Mouse (Mus musculus) cerebellum, adult 9-11 months (tissue): ENCODE data around the gene Gabbr1.
A peak's percentile ranks its signal among the peaks of the same experiment; 100 is the strongest.

ENCODE experiments used
- DNase-seq: peaks from one replicate; pipeline ENCODE4 v3.0.0; 2022

The Gabbr1 gene

DNA sequence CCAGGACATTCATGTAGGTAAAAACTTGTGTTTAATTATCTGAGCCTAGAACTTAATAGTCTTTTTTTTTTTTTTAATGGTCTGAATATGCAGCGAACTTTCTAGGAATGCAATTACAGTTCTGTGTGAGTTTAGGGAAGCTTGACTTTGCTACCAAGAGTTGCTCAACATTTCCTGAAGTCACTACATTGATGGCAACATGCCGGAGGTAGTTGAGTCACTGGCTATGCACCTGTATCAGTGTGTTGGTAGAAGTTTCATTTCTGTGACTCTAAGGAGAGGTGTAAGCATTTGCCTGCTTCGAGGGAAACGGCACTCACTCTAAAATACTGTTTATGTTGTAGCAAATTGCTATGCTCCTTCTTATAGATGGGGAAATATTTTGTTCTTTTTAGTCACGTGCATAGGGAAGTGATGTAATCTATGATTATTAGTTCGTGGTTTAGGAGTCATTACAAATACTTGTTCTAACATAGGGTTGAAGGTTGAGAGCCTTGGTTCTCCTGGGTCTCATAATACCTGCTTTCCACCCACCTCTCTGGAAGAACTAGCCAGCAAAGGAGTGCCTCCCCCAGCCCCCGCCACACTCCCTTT, 1.0 kb upstream of the Gabbr1 start:
- DNase-seq = no peak

DNA sequence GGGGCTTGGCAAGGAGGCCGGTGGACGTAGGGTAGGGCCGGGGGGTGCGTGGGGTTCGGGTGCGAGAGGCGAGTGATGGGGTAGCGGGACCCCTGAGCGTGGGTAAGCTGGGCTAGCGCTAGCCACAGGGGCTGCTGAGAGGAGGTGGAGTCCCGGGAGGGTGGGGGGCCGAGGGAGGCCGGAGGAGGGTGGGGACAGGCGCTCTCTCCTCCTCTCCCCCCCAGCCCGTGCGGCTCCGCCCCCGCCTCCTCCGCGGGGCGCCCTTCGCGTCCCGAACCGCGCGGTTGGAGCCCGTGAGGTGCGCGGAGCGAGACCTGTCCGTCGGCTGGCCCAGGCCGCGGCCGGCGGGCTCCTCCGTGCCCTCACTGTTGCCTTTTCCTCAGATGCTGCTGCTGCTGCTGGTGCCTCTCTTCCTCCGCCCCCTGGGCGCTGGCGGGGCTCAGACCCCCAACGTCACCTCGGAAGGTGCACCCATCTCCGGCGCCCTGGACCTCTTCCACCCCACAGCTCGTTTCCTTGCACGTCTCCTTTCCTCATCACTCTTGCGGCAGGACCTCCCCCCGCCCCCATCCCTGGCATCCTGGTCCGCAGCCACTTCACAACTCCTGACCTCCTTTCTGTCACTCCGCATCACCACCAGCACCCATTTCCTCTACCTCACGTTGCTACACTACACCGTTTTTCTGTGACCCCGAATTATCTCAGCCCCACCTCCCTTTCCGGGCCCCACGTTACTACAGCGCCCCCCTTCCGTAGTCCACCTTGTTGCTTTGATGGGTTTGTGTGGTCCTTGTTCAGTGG, 746 bp downstream of the Gabbr1 start:
- DNase-seq = peak; percentile 87

DNA sequence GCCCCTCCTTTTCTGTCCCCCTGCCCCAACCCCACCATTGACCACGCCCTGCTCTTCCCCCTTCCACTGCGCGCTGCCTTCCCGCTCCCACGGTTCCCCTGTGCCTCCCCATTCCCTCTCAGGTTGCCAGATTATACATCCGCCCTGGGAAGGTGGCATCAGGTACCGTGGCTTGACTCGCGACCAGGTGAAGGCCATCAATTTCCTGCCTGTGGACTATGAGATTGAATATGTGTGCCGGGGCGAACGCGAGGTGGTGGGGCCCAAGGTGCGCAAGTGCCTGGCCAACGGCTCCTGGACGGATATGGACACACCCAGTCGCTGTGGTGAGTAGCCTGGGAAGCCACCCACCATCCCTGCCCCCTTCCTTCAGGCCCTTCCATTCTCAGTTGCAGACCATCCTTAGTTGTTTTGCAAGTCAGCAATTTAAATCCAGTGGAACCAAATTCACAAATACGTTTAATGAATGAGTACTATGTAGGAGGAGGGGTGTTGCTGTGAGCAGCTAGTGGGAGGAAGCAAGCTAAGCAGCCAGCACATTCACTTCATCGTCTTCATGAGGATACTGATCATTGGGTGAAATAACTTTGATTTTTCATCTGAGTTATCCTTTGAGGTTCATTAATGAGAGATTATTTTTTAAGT, 1.7 kb downstream of the Gabbr1 start:
- DNase-seq = peak; percentile 72

DNA sequence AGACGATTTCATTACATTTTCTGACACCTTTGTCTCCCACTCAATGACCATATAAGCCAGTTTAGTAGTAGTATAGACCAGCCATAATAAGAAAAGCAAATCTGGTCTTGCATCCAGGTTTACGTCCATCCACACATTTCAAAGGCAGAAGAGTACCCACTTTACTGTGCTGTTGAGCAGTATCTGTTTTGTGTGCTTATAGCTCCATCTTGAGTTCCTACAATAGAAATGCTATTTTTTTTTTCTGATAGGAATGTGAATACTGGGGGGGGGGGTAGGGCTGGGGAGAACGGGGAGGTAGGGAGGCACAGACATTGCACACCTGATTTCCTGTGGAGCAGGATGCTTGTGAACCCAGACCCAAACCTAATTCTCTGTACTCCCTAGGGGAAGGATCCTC, 2.2 kb downstream of the Gabbr1 start:
- no peak for DNase-seq

DNA sequence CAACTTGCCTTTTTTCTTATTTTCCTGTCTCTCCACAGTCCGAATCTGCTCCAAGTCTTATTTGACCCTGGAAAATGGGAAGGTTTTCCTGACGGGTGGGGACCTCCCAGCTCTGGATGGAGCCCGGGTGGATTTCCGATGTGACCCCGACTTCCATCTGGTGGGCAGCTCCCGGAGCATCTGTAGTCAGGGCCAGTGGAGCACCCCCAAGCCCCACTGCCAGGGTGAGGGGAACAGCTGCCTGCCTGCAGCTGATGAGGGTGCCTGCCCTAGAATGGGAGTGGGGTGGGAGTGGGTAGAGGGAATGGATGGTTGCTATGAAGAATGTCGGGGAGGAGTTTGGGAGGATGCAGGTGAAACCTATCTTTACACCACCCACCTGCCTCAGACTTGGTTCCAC, 2.6 kb downstream of the Gabbr1 start:
- peak; percentile 74 for DNase-seq

DNA sequence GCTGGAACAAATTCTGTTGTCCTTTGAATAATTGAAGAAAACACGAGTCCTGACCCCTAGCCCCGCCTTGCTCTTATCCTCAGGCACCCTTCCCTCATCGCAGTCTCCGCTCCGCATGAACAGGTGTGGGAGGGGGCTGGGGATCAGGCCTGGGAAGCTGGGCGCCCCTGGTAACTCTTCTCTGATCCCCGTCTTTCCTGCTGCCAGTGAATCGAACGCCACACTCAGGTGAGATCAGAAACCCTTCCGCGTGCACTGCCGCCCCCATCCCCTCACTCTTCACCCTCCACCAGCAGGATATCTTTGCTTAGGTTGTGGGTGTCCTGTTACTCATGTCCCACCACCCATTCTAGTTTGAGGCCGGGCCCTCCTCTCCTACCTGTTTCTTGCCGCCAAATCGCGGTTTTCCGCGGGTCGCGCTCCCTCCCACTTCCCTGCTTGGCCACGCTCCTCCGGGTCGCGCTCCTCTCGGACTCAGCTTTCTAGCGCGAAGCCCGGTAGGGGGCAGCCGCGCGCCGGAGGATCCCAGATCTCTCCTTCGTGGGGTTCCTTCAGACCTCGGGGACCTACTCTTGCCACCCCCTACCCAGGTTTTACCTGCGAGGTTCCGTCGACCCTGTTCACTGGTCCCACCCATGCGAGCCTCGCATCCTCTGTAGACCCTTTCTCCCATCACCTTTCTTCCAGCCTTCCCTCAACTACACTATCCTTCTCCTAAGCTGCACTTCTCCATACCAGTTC, 4.0 kb downstream of the Gabbr1 start:
- peak; percentile 87 for DNase-seq

DNA sequence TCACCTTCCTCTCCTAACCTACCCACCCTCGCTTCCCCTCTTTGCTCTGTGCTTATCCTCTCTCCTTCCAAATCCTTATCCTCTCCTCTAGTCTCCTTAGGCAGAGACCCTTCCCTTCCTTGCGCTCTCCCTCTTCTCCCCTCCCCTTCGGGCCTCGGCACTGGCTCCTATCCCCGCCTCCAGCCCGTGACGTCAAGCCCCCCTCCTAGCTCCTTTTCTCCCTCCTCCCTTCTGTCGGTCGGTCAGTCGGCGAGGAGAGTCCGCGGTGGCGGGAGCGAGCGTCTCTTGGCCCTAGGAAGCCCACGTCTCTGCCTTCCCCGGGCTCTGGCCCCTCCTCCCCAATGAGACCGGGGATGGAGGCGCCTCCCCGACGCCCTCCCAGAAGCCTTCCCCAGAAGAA, 4.6 kb downstream of the Gabbr1 start:
- DNase-seq = peak; percentile 94

DNA sequence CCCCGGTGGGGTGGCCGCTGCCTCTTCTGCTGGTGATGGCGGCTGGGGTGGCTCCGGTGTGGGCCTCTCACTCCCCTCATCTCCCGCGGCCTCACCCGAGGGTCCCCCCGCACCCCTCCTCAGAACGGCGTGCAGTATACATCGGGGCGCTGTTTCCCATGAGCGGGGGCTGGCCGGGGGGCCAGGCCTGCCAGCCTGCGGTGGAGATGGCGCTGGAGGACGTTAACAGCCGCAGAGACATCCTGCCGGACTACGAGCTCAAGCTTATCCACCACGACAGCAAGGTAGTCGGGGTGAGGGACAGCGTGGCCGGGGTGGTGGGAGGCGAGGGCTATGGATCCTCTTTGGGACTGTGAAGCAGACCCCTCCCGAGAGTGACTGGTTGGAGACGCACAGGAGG, 5.1 kb downstream of the Gabbr1 start:
- DNase-seq = no peak

DNA sequence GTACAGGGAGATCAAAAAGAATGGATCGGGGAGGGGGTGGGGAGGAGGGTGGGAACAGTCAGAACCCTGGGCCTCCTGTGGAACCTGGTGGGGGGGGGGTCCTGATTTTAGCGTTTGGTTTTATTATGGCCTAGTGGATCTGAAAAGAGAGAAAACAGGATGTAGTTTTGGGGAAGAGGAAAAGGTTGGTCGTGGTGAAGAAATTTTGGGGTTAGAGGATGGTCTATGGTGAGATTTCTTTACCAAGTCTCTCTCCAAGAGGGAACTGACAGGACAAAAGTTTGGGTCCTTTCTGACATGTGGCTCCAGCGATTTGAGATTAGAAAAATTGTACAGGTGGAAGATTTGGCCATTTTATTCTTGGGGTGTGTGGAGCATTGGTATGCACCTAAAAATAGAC, 6.0 kb downstream of the Gabbr1 start:
- no peak for DNase-seq

DNA sequence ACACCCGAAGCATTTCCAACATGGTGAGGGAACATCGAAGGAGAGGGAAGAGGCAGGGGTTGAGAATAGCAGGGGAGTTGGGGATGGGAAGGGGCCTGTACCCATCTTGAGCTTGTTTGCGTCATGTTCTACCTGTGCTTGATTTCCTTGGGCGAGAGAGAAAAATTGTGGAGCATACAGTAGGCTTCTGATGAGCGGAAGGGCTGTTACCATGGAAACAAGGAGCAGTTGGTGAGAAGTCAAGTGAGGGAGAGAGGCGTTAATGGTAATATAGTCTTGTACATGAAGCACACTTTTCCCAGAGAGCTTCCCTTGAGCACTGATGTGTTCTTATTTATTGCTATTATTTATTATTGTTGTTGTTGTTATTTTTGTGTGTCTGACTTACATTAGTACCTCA, 11.2 kb downstream of the Gabbr1 start:
- DNase-seq = no peak

DNA sequence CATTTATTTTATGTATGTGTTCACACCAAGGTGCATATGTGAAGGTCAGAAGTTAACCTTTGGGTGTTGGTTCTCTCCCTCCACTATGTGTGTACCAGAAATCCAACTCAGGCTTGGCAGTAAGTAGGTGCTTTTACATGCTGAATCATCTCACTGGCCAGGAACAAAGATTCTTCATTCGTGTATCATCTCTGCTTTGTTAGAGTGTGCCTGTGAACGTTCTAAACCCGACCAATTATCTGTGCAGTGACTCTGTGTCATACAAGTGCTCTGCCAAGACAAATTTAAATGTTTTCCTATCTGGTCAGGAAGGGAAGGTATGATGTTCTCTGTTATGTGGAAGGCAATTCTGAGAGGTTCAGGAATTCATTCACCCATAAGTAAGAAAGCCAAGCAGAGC, 15.7 kb downstream of the Gabbr1 start:
- DNase-seq = no peak

DNA sequence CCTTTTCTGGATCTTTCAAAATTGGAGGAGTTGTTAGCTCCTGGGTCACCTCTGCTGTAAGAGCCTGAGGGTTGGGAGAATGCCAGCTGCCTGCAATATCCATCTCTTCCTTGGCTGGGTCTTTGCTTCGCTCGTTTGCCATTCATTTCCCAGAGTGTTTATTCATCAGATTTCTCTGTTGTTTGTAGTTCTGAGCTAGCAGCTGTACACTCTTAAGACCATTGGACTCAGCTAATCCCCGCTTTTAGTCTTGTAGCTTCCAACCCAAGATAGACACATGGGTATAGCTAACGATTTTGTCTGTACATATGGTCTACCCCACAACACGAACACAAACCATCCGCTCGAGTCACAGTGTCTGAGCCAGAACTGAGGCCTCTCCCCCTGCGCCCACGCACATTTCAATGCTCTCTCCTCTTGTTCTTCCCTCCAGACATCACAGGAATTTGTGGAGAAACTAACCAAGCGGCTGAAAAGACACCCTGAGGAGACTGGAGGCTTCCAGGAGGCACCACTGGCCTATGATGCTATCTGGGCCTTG, 16.4 kb downstream of the Gabbr1 start:
- DNase-seq = no peak

DNA sequence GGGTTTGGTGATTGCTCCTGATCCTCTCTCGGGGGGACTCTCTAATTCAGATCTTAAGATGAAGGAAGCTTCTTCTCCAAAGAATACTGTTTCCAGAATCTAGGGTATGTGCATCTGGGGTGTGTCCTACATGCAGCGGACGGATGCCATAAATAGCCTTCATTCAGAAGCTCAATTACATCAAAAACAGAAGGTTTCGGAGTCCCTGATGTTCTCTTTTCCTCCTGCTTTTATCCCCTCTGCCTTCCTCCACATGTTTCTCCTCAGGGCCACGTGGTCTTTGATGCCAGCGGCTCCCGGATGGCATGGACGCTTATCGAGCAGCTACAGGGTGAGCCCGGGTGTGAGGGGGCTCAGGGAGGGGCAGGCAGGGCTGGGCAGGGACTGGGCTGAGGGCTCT, 17.3 kb downstream of the Gabbr1 start:
- DNase-seq = no peak

DNA sequence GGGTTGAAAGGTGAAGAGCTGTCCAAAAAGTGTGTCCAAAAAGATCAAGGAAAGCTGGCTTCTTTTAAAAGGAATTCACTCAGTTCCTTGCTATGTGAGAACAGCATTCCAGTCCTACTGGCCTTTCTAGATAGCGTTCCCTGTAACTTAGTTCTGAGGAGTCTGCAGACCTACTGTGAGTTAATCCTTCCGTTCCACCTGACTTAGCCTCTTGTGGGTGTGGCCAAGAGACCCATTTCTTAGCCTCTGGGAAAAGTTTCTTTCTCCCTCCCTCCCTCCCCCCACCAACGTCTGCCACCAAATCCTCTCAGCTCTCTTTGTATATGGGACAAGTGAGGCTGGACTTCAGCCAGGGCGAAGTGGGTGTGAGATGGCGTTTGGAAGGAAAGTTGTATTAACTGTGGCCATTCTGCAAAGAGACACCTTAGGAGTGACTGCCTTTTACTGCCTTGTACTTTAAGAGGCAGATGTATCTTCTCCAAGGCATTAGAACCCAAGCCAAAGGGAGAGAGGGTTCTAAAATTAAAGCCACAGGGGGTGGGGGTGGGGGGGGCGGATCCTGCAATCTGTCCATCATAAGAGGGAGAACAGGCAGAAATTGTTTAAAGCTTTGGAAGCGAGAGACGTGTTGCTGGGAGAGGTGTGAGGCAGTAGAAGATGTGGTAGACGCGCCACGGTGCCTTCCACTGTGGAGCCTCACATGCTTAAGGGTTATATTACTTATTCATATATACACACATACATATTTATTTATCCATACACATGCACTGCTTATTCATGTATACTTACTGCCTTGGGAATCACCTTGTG, 18.1 kb downstream of the Gabbr1 start:
- DNase-seq = no peak

DNA sequence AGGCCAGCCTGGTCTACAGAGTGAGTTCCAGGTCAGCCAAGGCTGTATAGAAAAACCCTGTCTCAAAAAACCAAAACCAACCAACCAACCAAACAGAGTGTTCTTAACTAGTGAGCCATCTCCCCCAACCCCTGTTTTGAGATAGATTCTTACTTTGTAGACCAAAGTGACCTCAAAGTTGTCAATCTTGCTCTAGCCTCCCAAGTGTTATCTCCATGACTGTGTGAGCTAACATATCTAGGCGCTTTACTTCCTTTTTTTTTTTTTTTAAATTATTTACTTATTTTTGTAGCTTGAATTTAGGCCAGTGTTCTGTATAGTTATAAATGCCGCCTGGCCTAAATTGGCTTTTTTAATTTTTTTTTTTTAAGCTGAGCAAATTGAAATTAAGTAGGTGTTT, 20.2 kb downstream of the Gabbr1 start:
- no peak for DNase-seq

DNA sequence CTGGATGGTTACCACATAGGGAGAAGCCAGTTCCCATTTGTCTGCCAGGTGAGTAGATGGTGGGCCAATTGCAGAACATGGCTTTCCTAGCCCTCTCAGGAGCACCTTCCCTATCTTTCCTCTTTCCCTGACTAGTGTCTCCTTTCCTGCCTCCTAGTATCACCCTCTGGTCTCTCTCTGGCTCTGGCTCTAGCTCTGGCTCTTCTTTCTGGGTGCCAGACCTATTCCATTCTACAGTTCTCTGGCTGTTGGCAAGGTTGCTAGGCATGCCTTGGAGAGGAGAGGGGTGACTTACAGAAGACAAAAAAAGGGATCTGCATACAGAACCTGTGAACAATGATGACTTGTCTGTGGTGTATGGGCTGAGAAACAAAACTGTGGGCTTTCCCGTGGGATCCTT, 22.1 kb downstream of the Gabbr1 start:
- DNase-seq = peak; percentile 1

DNA sequence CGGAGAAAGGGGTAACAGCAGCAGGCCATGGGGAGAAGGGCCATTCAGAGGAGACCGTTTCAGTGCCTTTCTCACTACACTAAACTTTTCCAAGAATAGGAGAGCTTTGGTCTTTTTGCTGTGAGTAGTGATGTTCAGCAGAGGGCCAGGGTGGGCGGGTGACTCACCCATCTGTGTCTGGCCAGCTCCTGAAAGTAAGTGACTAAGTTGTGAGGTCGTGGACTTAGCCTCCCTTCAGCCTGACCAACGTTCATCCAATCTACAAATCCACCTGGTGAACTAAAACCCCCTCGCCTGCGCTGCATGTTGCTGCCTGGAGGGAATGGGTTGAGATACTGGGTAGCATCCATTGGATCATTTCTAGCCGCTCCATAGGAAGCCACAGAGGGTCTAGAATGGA, 24.4 kb downstream of the Gabbr1 start:
- no peak for DNase-seq

DNA sequence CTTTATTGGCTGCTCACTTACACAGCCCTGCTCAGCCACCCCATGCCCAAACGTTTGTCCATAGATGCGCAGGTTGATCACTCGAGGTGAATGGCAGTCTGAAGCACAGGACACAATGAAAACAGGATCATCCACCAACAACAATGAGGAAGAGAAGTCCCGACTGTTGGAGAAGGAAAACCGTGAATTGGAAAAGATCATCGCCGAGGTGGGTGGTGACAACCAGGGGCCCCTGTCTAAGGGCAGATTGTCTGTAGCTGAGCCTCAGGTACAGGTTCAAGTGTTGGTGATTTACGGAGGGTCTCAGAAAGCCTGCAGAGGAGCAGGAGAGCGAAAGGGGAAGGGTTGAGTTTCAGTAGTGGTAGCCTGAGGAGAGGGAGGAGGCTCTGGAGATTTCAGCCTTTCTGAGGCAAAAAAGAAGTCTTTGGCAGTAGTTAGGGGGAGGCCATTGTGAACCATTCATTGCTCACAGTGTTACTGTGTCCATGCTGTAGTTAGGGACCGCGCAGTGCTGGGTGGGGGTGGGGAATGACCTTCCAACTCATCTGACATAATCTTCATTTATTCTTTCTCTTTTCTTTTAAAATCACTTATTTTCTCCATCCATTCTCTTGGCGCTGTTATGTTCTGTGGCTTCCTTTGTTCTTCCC, 26.4 kb downstream of the Gabbr1 start:
- no peak for DNase-seq

DNA sequence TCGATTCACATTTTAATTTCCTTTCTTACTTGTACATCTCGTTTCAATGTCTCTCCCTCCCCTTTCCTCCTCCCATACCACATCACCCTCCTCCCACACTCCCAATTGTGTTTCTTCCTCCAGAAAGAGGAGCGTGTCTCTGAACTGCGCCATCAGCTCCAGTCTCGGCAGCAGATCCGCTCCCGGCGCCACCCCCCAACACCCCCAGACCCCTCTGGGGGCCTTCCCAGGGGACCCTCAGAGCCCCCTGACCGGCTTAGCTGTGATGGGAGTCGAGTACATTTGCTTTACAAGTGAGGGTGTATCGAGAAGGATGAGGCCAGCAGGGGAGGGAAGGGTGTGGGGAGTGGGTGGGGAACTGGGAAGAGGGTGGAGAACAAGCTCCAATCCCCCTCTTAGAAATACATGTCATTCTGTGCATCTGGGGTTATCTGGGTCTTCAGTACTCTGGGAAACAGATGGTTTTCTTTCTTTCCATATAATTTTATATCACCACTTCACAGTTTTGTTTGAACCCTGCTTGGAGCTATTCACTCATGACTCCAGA, 27.0 kb downstream of the Gabbr1 start:
- no peak for DNase-seq

DNA sequence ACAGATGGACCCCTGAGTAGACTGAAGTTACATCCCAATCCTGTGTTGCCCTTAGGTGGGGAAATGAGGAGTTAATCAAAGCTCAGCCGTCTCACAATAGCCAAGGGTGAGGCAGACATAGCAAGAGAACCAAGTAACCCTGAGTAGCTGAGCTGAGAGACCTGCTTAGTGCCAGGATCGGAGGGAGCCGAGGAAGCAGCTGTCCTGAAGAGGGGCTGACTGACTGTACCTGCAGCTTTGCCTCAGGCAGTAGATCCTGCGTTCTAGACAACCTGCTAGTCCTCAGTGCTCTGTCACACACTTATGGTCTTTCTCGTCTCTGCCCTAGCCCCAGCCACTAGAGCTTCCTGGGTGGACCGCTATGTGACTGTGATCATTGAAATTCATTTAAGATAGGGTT, 29.4 kb downstream of the Gabbr1 start:
- DNase-seq = no peak

DNA sequence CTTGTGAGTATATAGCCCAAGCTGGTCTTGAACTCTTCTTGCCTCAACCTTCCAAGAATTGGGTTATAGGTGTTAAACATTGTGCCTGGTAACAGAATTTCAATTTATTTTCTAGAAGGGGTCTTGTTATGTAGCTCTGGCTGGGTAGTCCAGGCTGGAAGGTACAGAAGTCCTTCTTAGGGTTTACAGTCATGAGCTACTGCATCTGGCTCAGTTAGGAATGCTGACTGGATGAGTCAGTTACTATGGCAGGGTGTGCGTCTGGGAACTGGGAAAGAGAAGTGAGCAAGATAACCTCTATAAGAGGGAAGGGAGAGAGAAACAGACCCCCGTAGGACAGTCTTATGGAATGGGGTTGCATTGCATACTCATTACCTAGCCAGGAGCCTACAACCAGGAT, 30.0 kb downstream of the Gabbr1 start:
- DNase-seq = no peak

DNA sequence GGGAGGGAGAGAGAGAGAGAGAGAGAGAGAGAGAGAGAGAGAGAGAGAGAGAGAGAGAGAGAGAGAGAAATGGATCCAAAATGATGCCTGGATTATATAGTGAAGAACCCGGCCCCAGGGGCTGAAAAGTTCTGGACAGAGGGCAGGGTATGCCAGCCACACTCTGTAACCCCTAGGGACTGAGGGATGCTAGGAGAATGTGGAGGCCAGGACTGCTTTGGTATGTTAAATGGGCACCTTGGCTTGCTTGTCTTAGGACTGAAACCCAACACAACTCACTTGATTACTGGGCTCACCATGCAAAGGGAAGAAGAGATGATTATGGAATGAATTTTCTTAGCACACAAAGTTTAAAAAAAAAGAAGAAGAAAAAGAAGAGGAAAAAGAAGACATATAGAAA, 32.4 kb downstream of the Gabbr1 start:
- no peak for DNase-seq
